Mouse (Mus musculus) spleen, adult 2 months (tissue): Measurements from ENCODE around the gene Yes1. TPM values are rescaled to one million over a fixed set of nuclear protein-coding genes. Genes with fewer than 3 reads are reported as not detected.

ENCODE experiments used
- DNase-seq, 2 experiments: peaks; one replicate each; pipeline versions ENCODE4 v3.0.0 to v3.0.0-alpha.2; 2012 to 2021; ENCODE audit warnings: low spot score in 2 of 2, low read depth in 1 of 2
- H3K27ac ChIP-seq: fragments of 200-500 bp; 2 replicates; pipeline ENCODE4 v1.5.1; 2012; ENCODE audit warnings: low read length, inconsistent platforms; ENCODE audit not compliant: insufficient read depth
- H3K27me3 ChIP-seq: fragments of 200-500 bp; 2 replicates; pipeline ENCODE4 v1.6.1; 2012; ENCODE audit warnings: mild to moderate bottlenecking, moderate library complexity, low read length, inconsistent platforms; ENCODE audit not compliant: control insufficient read depth, insufficient read depth
- H3K36me3 ChIP-seq: fragments of 200-500 bp; 2 replicates; pipeline ENCODE4 v1.6.1; 2012; ENCODE audit warnings: mild to moderate bottlenecking, low read length, inconsistent platforms; ENCODE audit not compliant: control insufficient read depth, insufficient read depth
- H3K4me1 ChIP-seq: fragments of 200-500 bp; 2 replicates; pipeline ENCODE4 v1.6.1; 2011; ENCODE audit warnings: inconsistent platforms; ENCODE audit not compliant: control insufficient read depth, insufficient read depth, insufficient read length
- H3K4me3 ChIP-seq: fragments of 200-500 bp; 2 replicates; pipeline ENCODE4 v1.5.1; 2011; ENCODE audit warnings: mild to moderate bottlenecking, inconsistent platforms; ENCODE audit not compliant: insufficient read depth, insufficient read length; ENCODE audit errors: extremely low read depth
- CTCF ChIP-seq: fragments of 200-500 bp; IDR thresholded peaks from 2 replicates; pipeline ENCODE4 v1.5.1; 2011; ENCODE audit warnings: mild to moderate bottlenecking, inconsistent platforms; ENCODE audit not compliant: insufficient read depth, insufficient read length, insufficient replicate concordance; ENCODE audit errors: extremely low read depth
- POLR2A ChIP-seq: fragments of 200-500 bp; IDR thresholded peaks from 2 replicates; pipeline ENCODE4 v1.6.1; 2011; ENCODE audit warnings: low read depth, low read length, inconsistent platforms
- WGBS: fragments of 180-500 bp; shearing (Covaris S2); methylation state at CpG from one replicate; pipeline ENCODE4 v1.1.7; 2018; 5-methylcytosine and 5-hydroxymethylcytosine counted together
- polyA plus RNA-seq: library from polyadenylated mRNA; depleted of rRNA; stranded (reverse); fragments of >200 nt; gene quantifications from 2 replicates; pipeline ENCODE4 v1.2.3, GENCODE M21; 2012

The Yes1 gene
- polyA plus RNA-seq, 1 experiment, result 0.55 TPM

GRCm38 (mm10) chr5:32617851-32618250 lies 6.9 kb downstream of the Yes1 start:
- WGBS, result 95% methylated on average over 1 of the region's 1 CpGs
- no peak for TF ChIP-seq POLR2A
- TF ChIP-seq CTCF, result no peak
- H3K27me3 ChIP-seq, result no peaks in the 10 kb centered on the region

GRCm38 (mm10) chr5:32623649-32624048 lies 12.7 kb downstream of the Yes1 start:
- TF ChIP-seq CTCF (no peak), POLR2A (no peak)
- no peaks in the 10 kb centered on the region for H3K36me3 ChIP-seq
- no peak overlapping the region for H3K27ac ChIP-seq
- no peaks in the 10 kb centered on the region for H3K4me1 ChIP-seq
- no peak overlapping the region for H3K4me3 ChIP-seq
- DNase-seq, result no peak
- H3K27me3 ChIP-seq, result no peaks in the 10 kb centered on the region

More at GRCm38 (mm10) chr5:32617851-32618250, 6.9 kb downstream of the Yes1 start:
- H3K4me3 ChIP-seq, result no peak overlapping the region
- H3K36me3 ChIP-seq, result no peaks in the 10 kb centered on the region
- no peaks in the 10 kb centered on the region for H3K4me1 ChIP-seq
- no peak for DNase-seq
- H3K27ac ChIP-seq, result no peak overlapping the region

GRCm38 (mm10) chr5:32624777-32625176 lies 13.8 kb downstream of the Yes1 start:
- WGBS, result 93% methylated on average over 2 of the region's 2 CpGs
- H3K27me3 ChIP-seq, result no peaks in the 10 kb centered on the region
- TF ChIP-seq POLR2A (no peak), CTCF (no peak)
- H3K27ac ChIP-seq, result no peak overlapping the region
- no peaks in the 10 kb centered on the region for H3K4me1 ChIP-seq
- no peaks in the 10 kb centered on the region for H3K36me3 ChIP-seq
- DNase-seq, result no peak
- no peak overlapping the region for H3K4me3 ChIP-seq

- TF ChIP-seq CTCF (no peak), POLR2A (no peak)
- H3K4me1 ChIP-seq, result no peaks in the 10 kb centered on the region
- H3K36me3 ChIP-seq, result no peaks in the 10 kb centered on the region
- H3K4me3 ChIP-seq, result no peak overlapping the region
- no peaks in the 10 kb centered on the region for H3K27me3 ChIP-seq
- no peak for DNase-seq
- no peak overlapping the region for H3K27ac ChIP-seq
These were observed 22.2 kb downstream of the Yes1 start for GRCm38 (mm10) chr5:32633185-32633584.

GRCm38 (mm10) chr5:32657386-32657785 lies 46.4 kb downstream of the Yes1 start:
- DNase-seq, result no peak
- no peak for TF ChIP-seq CTCF
- H3K4me1 ChIP-seq, result no peaks in the 10 kb centered on the region
- H3K36me3 ChIP-seq, result no peaks in the 10 kb centered on the region
- 30% methylated on average over 1 of the region's 1 CpGs for WGBS
- H3K4me3 ChIP-seq, result no peak overlapping the region
- no peak overlapping the region for H3K27ac ChIP-seq
- H3K27me3 ChIP-seq, result no peaks in the 10 kb centered on the region

- Histone ChIP-seq H3K4me1 (no peaks in the 10 kb centered on the region), H3K27me3 (no peaks in the 10 kb centered on the region), H3K4me3 (no peak overlapping the region), H3K27ac (no peak overlapping the region), H3K36me3 (no peaks in the 10 kb centered on the region)
- TF ChIP-seq POLR2A (no peak), CTCF (no peak)
- WGBS, result 87% methylated on average over 2 of the region's 2 CpGs
- no peak for DNase-seq
These were observed 71.5 kb downstream of the Yes1 start for GRCm38 (mm10) chr5:32682475-32682874.

- Histone ChIP-seq H3K27me3 (no peaks in the 10 kb centered on the region), H3K4me1 (no peaks in the 10 kb centered on the region), H3K27ac (no peak overlapping the region), H3K4me3 (no peak overlapping the region), H3K36me3 (no peaks in the 10 kb centered on the region)
- WGBS, result 49% methylated on average over 2 of the region's 2 CpGs
- no peak for TF ChIP-seq CTCF
- TF ChIP-seq POLR2A, result no peak
- DNase-seq, result no peak
These were observed 82.4 kb downstream of the Yes1 start for GRCm38 (mm10) chr5:32693411-32693810.
